Mouse (Mus musculus) gastrocnemius, adult 18-20 months (tissue): ENCODE data around the gene Gid4. TPM values are rescaled to one million over a fixed set of nuclear protein-coding genes. Genes with fewer than 3 reads are reported as not detected.
A peak's percentile ranks its signal among the peaks of the same experiment; 100 is the strongest.
"Not testable (repeated sequence)": the region's sequence is repeated elsewhere in the genome, so short reads cannot be mapped to it uniquely, and the experiment has no call there.

Source experiments
- DNase-seq: peaks from one replicate; pipeline ENCODE4 v3.0.0; 2021; ENCODE audit warnings: low spot score
- total RNA-seq, 2 experiments: library from RNA; stranded (reverse); gene quantifications; 2 replicates each; pipeline ENCODE4 v1.2.3; 2021

Gid4 gene
- total RNA-seq, 2 experiments from 2014 or later, result 62.9 to 69.0 TPM

DNA sequence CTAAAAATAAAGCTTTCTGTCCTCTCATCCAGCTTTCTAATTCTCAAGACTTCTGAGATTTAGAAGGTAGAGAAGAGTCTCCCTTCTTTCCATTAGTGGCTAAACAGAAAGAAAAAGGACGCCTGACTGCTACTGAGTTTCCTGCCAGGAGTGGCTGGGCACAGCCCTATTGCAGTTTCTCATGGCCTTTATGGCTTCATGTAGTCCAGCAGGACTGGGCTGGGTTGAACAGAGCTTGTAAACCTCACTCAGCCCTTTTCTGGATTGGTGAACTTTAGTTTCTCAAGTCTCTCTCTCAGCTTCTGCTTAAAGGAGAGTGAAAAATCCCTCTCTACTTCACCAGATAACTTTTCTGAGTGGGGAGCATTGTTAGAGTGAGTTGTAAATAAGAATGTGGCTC is 9.5 kb downstream of the Gid4 start:
- DNase-seq, result no peak

DNA sequence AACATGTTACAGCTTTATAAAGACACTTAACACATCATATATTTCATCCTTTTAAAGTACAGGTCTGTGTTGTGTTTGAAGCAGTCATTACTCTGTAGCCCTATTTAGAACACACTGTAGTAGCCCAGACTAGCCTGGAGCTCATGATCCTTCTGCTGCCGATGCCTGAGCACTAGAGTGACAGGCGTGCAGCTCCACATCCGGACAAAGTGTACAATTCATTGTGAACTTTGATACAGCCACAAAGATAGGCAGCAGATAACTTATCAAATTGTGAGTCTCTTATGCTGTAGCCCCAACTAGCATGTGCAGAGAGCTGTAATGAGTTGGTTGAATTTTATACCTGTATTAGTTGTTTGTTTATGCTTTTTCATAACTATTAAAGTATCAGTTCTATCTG is 10.7 kb downstream of the Gid4 start:
- no peak for DNase-seq

- no peak for DNase-seq
Measured at GRCm38 (mm10) chr11:60433501-60433900, 16.6 kb downstream of the Gid4 start.

GRCm38 (mm10) chr11:60435133-60435532 is 18.2 kb downstream of the Gid4 start:
- DNase-seq, result no peak

- DNase-seq, result no peak
Measured at GRCm38 (mm10) chr11:60436618-60437017, 19.7 kb downstream of the Gid4 start.

GRCm38 (mm10) chr11:60439621-60440020 is 22.7 kb downstream of the Gid4 start:
- DNase-seq, result not testable (repeated sequence)

DNA sequence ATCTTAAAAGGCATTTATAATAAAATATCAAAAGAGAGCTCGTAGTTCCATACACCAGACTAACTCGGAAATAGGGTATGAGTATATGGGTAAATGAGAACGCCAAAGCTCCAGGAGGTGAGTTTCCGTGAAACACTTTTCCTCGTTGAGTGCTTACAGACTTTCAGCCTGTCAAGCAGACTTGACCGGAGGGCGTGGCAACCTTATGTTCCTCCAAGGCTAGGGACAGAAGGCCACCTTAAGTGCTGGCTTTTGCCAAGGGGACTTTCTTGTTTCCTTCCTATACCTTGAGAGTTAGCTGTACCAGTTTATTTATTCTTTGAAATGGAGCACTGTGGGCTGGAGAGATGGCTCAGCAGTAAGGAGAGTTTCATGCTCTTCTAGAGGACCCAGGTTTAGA is 23.2 kb downstream of the Gid4 start:
- no peak for DNase-seq

DNA sequence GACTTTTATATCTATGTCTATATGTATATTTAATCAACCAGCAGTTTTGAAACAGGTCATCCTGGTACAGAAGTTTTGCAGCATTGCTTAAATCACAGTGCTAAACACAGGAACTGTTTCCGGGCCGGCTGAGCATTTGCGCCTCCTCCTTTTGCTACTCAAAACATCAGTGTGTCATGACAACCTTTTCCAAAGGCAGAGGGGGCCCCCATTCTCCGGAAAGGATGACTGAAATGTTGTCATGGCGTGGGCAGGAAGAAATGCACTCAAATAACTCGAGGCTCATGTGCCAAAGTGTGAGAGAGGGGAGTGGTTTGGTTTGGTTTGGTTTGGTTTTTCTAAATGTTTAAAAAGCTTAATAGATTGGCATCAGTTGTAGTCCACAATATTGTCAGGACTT is 26.0 kb downstream of the Gid4 start:
- no peak for DNase-seq

DNA sequence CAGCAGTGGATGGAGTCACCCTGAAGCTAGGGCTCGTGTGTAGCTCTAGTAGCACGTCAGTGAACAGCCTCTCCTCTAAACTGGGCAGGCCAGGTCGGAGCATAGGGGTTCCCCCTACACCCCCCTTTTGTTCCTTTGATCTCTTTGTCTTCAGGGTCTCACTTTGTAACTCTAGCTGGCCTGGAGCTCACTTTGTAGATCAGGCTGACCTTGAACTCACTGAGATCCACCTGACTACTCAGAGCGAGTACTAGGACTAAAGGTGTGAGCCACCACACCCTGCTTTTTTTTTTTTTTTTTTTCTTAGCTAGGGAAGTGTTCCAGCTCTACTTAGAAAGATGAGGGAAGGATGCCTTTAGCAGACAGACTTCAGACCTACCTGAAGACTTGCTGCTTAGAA is 27.1 kb downstream of the Gid4 start:
- no peak for DNase-seq

DNA sequence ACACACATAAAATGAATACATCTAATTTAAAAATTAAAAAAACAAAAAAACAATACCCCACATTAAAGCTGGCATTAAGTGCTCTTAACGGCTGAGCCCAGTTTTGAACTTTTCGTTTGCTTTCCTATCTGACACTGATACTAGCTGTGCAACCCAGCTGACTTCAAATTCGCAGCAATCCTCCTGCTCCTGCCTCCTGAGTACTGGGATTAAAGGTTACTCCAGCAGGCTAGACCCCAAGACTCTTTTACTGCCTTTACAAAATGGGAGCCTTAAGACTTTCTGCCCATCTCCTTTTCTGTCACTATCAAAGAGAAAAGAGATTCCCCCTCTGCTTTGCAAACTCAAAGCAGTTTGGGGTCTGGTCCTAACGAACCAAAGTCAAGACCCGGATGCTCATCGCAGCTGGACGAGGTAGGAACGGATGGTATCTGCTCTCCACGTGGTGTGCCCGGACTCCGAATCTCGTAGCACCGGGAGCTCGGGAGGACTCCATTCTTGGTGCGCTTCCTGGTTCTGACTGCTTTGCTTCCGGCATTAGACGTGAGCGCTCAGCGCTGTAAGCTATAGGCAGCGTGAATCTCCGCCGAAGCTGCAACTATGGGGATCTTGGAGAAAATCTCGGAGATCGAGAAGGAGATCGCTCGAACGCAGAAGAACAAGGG is 37.3 kb downstream of the Gid4 start, which contains the start of gene Drg2:
Gene Drg2, plus strand, starts transcription at position 512 of the 665 bp plus-strand sequence.
- peak; percentile 90 for DNase-seq

DNA sequence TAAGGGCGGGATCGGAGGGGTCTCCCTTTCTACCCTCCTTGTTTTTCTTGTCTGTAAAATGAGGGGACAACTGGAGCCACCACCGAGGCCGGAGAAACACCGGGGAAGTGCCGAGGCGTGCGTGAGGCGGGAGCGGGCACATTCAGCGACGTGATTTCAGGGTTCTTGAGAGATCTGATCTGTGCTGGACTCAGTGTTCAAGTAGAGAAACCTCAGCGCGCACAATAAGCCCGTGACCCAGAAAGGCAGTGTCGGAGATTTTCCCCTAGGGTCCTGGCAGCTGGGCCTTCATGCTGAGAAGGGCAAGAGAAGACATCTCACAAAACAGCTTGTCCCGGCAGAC is 37.8 kb downstream of the Gid4 start:
- no peak for DNase-seq

DNA sequence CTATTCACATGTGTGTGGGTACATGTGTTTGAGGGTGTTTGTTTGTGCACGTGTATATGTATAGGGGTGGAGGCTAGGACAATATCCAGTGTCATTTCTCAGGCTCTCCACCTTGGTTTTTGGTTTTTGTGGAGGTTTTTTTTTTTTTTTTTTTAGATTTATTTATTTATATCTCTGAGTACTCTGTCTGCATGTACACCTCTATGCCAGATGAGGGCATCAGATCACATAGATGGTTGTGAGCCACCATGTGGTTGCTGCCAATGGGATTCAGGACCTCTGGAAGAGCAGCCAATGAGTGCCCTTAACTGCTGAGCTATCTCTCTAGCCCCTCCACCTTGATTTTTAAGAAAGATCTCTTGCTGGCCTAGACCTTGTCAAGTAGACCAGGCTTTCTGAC is 41.0 kb downstream of the Gid4 start:
- no peak for DNase-seq

DNA sequence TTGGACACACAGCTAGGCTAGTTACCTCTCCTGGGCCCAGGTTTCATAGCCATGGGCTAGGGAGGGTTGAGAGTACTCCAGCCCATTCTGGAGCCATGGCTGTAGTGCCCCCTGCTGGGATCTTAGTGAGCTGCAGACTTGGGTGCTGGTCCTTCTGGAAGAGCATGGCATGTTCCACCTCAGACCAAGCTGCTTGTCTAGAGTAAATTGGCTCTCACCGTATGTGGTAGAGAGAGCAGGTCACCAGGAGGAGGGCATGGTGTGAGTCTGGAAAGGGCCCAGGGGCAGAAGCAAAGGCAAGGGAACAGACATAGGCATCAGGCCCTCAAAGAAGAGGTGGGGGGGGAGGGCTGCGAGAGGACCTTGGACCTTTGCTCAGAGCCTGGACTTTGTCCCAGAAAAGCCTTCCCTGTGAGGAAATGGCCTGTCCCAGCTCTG is 49.0 kb downstream of the Gid4 start:
- DNase-seq, result peak; percentile 18

GRCm38 (mm10) chr11:60469039-60469438 is 52.1 kb downstream of the Gid4 start, which contains the start of gene Myo15:
Myo15 (plus strand) TSS chr11:60469339.
- no peak for DNase-seq

GRCm38 (mm10) chr11:60470743-60471142 is 53.8 kb downstream of the Gid4 start:
- no peak for DNase-seq

GRCm38 (mm10) chr11:60474534-60474933 is 57.6 kb downstream of the Gid4 start:
- DNase-seq, result no peak

GRCm38 (mm10) chr11:60475668-60476362 is 58.9 kb downstream of the Gid4 start:
- DNase-seq, result no peak

- DNase-seq, result no peak
Measured at GRCm38 (mm10) chr11:60478121-60478520, 61.2 kb downstream of the Gid4 start.

DNA sequence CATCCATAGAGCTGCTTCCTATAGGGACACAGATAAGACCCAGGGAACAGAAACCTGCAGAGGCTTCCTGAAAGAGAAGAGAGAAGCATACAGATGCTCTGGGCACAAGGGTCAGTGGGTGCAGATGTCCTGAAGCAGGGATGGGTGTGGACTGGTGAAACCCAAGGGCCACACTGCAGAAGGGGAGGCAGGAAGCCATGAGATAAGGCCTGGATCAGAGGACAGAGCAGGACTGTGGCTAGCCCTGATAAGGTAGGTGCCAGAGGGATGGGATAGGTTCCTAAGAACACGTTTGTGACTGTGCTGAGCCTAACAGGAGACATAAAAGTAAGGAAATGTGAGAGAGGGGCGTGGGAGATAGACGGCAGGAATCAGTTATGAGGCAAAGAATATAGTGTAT is 69.3 kb downstream of the Gid4 start:
- DNase-seq, result no peak

DNA sequence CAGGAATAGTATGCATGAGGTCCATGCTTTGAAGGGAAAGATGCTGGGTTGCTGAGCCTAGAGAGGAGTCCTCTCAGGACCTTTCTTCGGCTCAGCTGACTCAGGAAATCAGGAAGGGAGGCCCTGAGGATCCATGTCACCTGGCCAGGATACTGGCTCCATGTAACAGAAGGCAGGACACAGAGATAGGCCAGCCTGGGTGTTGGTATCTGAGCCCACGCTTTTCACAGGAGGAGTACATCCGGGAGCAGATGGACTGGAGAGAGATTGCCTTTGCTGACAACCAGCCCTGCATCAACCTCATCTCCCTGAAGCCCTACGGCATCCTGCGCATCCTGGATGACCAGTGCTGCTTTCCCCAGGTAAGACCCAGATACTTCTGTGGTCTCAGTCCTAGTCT is 75.8 kb downstream of the Gid4 start:
- DNase-seq, result no peak

DNA sequence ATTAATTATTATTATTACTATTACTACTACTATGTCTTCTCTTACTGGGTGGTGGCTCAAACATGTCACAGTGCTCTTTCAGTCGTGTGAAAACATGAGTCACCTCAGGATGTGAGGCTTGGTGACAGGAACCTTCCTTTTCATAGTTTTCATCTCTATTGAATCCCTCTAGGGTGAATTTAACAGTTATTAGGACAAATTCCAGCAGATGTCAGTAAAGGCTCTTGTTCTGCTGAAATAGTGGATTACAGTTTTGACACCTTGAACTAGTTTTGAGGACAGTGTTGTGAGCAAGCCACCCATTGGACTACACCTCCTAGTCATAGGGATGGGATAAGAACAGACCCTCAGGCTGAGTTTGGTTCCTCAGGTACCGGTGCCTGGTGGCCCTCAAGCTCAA is 78.7 kb downstream of the Gid4 start:
- DNase-seq, result no peak
